In the genomic region with DNA sequence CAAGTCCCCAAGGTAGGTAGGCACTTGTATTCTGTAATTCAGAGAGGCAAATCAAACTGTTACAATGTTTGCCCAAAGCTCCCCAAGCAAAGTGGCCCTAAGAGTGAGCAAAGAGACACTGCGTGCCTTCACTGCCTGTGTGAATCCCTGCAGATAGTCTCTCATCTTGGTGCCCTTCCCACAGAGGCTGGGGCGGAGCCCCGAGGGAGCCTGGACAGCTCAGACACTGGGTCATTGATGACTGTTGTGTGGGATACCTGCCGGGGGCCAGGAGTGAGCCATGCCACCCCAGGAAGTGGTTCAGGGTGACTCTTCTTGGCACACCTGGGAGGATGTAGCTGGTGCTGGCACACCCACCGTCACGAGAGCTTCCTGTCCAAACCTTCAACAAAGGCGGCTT, we compare ENCODE assay signal across 15 mouse cellular contexts. TPM values are rescaled to one million over a fixed set of nuclear protein-coding genes. Genes with fewer than 3 reads are reported as not detected.
DNase-seq lines count a peak whose midpoint lies in the region; ATAC-seq and TF ChIP-seq lines count a peak whose summit lies in the region.
"Had no signal": no experiment of that assay in that cellular context is flagged by ENCODE, and none has a peak within 500 bp of the region (broad histone marks: within the 10 kb centered on the region; RNA-seq: fewer than 3 reads in every experiment).

No protein-coding gene starts in this region.

- DNase-seq in kidney, adult 18-20 months = peak; percentile 2
- no peak for DNase-seq in kidney, postnatal 4 days
- no peak for DNase-seq in testis, postnatal 10 days (ENCODE audit: low spot score)
- peak; percentile 35 for DNase-seq in induced T-regulatory cell, adult 2 months (ENCODE audit: low read depth)
- DNase-seq in heart, postnatal 36 days = no peak
- no peak for DNase-seq in liver, embryonic 11.5 days (ENCODE audit: low spot score)
- DNase-seq: cerebellum, adult 9-10 months; gastrocnemius, postnatal 25 days; heart, postnatal 14 days; lung, postnatal 36 days had no signal

- TF ChIP-seq CTCF in testis, adult 2 months (IDR thresholded peaks at IDR 0.05; ENCODE audit: control insufficient read depth, insufficient read depth, insufficient replicate concordance, low read depth, low read length) = no peak

- H3K9ac ChIP-seq in liver, embryonic 11.5 days (ENCODE audit: low read depth, low read length) = no peak overlapping the region
- H3K9ac ChIP-seq: neural tube, embryonic 15.5 days had no signal

- H3K4me2 ChIP-seq in liver, embryonic 11.5 days = no peak overlapping the region
- H3K4me2 ChIP-seq: heart, embryonic 11.5 days; neural tube, embryonic 15.5 days had no signal

- ATAC-seq in liver, embryonic 11.5 days (replicated peaks; ENCODE audit: low FRiP score) = no peak
- ATAC-seq: hindbrain, embryonic 16.5 days had no signal

- intact Hi-C loops in heart, postnatal 36 days (cut with DNase I) = no loop called here

- 70% methylated on average over 7 of the region's 7 CpGs for WGBS in liver, embryonic 11.5 days

- no peaks in the 10 kb centered on the region for H3K9me3 ChIP-seq in liver, embryonic 11.5 days (ENCODE audit: control insufficient read depth, low read length)
- H3K9me3 ChIP-seq: neural tube, embryonic 15.5 days had no signal

- H3K4me3 ChIP-seq in testis, adult 2 months (ENCODE audit: control insufficient read depth, low read depth, low read length) = peak overlapping the region; percentile 11; the same call in 1 of the 2 replicates
- no peak overlapping the region for H3K4me3 ChIP-seq in liver, embryonic 11.5 days (ENCODE audit: low read depth, low read length)
- H3K4me3 ChIP-seq: myocyte; neural tube, embryonic 15.5 days had no signal

- no peak for TF ChIP-seq POLR2A in testis, adult 2 months (IDR thresholded peaks at IDR 0.05; ENCODE audit: control insufficient read depth, low read depth, low read length)

- peaks cover 14% of the 10 kb centered on the region for H3K4me1 ChIP-seq in testis, adult 2 months (ENCODE audit: control insufficient read depth, insufficient read depth, low read length)
- H3K4me1 ChIP-seq in liver, embryonic 11.5 days (replicated peaks; ENCODE audit: control insufficient read depth, insufficient read depth, low read length) = no peaks in the 10 kb centered on the region
- H3K4me1 ChIP-seq: neural tube, embryonic 15.5 days had no signal

- no peak overlapping the region for H3K27ac ChIP-seq in testis, adult 2 months (ENCODE audit: control insufficient read depth, insufficient read depth, low read depth, low read length)
- no peak overlapping the region for H3K27ac ChIP-seq in liver, embryonic 11.5 days (ENCODE audit: low read depth, low read length)
- H3K27ac ChIP-seq: neural tube, embryonic 15.5 days had no signal

- H3K36me3 ChIP-seq in testis, adult 2 months (ENCODE audit: control insufficient read depth, insufficient read depth, low read length) = no peaks in the 10 kb centered on the region
- H3K36me3 ChIP-seq in liver, embryonic 11.5 days (ENCODE audit: control insufficient read depth, insufficient read depth, low read length) = peaks cover 2% of the 10 kb centered on the region; the same call in 1 of the 2 replicates

- no peaks in the 10 kb centered on the region for H3K27me3 ChIP-seq in testis, adult 2 months (ENCODE audit: control insufficient read depth, insufficient read depth, low read length)
- H3K27me3 ChIP-seq in liver, embryonic 11.5 days (replicated peaks; ENCODE audit: control insufficient read depth, insufficient read depth, low read length) = no peaks in the 10 kb centered on the region
- H3K27me3 ChIP-seq: neural tube, embryonic 15.5 days had no signal

RNA-seq across cellular contexts. Expression of gene Sdc1, which starts 10.1 kb away (rescaled TPM):
- 3.6 and 4.7 TPM in 2 replicates for polyA plus RNA-seq in testis, adult 2 months (2012; rRNA removed)
- total RNA-seq in heart, postnatal 36 days (2021) = 1 to 10 TPM; 5.2 to 6.9 TPM
- polyA plus RNA-seq in liver, embryonic 11.5 days (2014; fragmentation: Nextera tagmentation; extraction: Ambion mirVana) = 50.2 and 51.6 TPM in 2 replicates

Comparison
In these comparisons a context has a peak if more than half of its experiments do, and no peak if none do; other contexts are left out.
1. DNase-seq: peak in kidney, adult 18-20 months (single experiment) and induced T-regulatory cell, adult 2 months (single experiment); none in kidney, postnatal 4 days (0 of 2), testis, postnatal 10 days (single experiment), heart, postnatal 36 days (0 of 2) and liver, embryonic 11.5 days (single experiment).